Mouse (Mus musculus): ENCODE results near the gene Zic1.

Gene Zic1

DNA sequence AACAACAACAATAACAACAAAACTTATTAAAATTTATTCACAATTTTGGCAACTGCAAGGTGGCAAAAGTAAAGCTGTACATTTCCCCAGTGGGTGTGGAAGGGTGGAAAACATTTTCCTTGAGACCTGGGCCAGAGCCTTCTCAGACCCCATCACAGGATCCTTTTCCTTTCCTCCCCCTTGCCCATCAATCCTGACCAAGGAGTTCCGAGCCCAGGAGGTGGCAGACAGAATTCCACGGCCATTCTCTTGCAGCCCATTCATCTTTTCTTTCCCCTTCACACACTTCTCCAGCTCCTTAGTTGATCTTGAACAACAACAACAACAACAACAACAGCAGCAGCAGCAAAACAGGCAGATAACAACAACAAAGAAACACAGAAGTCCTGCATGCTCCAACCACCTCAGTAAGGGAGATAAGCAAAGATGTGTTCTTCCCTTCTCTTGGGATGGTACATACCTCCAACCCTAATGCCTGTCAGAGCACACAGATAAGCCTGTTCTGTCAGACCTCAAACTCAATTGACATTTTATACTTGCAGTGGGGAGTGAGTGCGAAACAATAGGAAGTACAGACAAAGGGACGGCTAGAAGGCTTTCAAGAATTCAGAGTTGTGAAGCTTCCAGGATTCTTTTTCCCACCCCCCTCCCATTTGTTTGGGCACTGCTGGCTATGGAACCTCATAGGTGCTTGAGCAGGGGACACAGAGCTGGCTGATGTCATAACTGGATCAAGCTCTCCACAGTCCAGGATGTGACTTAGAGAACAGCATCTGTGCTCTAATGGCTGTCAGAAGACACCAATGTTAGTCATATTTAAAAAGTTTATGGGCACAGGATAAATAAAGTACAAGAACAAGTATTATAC is 19.3 kb upstream of the Zic1 start:
- in situ Hi-C loops (cut with MboI, MseI): no loop called here

GRCm38 (mm10) chr9:91384136-91384500 is 18.5 kb upstream of the Zic1 start:
- in situ Hi-C loops (cut with MboI, MseI): no loop called here

- in situ Hi-C loops (cut with MboI, MseI): no loop called here
These were observed 18.0 kb upstream of the Zic1 start for GRCm38 (mm10) chr9:91383441-91384135.

DNA sequence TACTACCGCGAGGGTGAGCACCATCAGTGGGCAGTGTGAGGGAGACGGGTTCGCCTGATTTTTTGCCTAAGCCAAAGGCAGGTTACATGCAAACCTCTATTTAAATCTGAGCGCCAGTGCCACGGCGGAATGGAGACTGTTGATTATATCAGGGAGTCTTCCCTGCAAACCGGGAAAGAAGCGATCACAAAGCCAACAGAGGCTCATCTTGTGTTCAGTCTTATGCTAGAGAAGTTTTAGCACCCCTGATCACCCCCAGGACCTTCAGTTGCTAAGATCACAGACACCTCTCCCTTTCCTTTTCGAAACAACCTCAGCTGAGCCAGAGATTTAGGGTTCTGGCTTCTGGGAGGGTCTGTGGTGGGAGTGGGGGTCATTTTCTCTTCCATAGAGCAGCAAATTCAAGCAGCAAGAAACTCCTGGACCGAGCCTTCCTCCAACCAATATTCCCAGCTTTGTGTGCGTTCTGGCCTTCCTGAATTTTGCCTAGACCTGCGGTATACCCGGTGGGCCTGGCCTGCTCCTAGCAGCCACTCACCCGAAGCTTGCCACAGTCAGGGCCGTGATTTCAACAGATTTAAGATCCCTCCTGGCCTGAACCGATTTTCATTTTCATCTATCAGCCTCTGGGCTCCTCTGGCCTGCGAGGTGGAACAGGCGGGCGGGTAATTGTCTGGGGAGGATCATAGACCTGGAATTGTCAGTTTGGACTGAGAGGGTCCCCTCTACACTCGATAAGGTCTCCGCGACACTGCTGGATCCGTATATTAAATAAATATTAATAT is 17.1 kb upstream of the Zic1 start:
- in situ Hi-C loops (cut with MboI, MseI): no loop called here

DNA sequence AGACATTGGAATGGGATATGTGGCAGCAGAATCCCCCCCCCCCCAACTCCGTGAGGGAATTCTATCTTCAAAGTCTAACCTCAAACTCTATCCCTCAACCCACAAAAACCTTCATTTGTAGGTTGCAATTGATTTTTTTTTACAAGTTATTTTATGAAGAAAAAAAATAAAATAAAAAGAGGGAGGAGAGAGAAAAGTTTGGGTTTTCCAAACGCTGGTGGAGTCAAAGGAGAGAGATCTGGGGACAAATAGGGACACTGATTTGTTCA is 16.4 kb upstream of the Zic1 start:
- in situ Hi-C loops (cut with MboI, MseI): no loop called here

GRCm38 (mm10) chr9:91381284-91382110 is 15.9 kb upstream of the Zic1 start:
- in situ Hi-C loops (cut with MboI, MseI): no loop called here

GRCm38 (mm10) chr9:91380458-91380914 is 14.9 kb upstream of the Zic1 start:
- in situ Hi-C loops (cut with MboI, MseI): no loop called here

- in situ Hi-C loops (cut with MboI, MseI): no loop called here
These were observed 14.3 kb upstream of the Zic1 start for GRCm38 (mm10) chr9:91379781-91380457.

DNA sequence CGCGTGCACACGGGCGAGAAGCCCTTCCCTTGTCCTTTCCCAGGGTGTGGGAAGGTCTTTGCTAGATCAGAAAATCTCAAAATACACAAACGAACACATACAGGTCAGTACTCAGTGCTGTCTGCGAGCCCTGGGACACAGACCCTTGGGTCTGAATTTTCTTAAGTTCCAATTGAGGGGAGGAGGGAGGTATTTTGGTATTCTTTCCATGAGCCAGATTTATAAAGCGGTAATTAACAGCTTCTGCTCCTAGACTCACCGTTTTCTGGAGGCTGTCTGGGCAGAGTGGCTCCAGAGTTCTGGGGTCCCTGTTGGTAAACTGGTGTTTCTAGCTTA is 13.7 kb upstream of the Zic1 start:
- in situ Hi-C loops (cut with MboI, MseI): no loop called here

DNA sequence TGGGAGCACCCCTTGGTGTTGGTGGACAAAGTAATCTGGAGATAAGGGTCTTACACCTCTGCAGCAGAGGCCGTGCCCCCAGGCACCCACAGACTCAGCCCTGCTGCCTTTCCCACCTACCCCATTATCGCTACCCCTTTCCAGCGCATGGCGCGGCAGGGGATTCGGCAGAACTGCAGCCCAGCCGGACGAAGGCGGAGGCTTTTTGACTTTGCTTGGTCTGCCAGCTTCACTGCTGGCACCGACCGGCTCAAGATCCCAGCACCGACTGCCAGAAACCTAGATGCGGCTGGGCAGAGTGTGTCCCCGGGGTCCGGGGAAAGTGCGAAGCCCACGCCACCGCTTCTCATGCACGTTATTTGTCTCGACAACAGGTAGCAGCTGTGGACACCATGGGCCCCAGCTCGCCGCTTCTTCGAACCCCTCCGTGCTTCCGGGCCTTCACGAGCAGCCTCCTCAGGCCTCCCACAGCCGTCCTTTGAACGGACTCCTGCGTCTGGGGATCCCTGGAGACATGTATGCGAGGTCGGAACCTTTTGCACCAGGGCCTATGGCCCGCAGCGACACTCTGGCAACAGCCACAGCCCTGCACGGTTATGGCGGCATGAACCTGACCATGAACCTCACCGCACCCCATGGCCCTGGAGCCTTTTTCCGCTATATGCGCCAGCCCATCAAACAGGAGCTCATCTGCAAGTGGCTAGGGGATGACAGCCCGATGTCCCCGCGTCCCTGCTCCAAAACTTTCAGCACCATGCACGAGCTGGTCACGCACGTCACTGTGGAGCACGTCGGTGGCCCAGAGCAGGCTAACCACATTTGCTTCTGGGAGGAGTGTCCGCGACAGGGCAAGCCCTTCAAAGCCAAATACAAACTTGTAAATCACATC is 13.0 kb upstream of the Zic1 start:
- in situ Hi-C loops (cut with MboI, MseI): no loop called here

DNA sequence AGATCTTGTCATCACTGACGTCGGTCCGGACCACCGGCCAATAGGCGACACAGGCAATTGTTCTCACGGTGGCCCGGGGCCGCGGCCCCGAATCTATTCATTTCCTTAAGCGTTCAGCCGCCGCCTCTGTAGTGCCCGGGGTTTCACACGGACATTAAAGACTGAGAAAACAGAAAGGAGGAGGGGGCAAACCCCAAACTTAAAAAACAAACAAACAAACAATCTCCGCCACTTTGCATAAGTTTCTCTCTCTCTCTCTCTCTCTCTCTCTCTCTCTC is 12.2 kb upstream of the Zic1 start:
- in situ Hi-C loops (cut with MboI, MseI): no loop called here

GRCm38 (mm10) chr9:91377036-91377872 is 11.6 kb upstream of the Zic1 start:
- in situ Hi-C loops (cut with MboI, MseI): no loop called here

- in situ Hi-C loops (cut with MboI, MseI): no loop called here
These were observed 9.1 kb upstream of the Zic1 start for GRCm38 (mm10) chr9:91374665-91375064.

GRCm38 (mm10) chr9:91373811-91374575 is 8.4 kb upstream of the Zic1 start:
- in situ Hi-C loops (cut with MboI, MseI): no loop called here

GRCm38 (mm10) chr9:91371608-91372007 is 6.0 kb upstream of the Zic1 start:
- in situ Hi-C loops (cut with MboI, MseI): no loop called here

- in situ Hi-C loops (cut with MboI, MseI): no loop called here
These were observed 5.4 kb upstream of the Zic1 start for GRCm38 (mm10) chr9:91371011-91371410.

GRCm38 (mm10) chr9:91370191-91370708 is 4.6 kb upstream of the Zic1 start:
- in situ Hi-C loops (cut with MboI, MseI): no loop called here

DNA sequence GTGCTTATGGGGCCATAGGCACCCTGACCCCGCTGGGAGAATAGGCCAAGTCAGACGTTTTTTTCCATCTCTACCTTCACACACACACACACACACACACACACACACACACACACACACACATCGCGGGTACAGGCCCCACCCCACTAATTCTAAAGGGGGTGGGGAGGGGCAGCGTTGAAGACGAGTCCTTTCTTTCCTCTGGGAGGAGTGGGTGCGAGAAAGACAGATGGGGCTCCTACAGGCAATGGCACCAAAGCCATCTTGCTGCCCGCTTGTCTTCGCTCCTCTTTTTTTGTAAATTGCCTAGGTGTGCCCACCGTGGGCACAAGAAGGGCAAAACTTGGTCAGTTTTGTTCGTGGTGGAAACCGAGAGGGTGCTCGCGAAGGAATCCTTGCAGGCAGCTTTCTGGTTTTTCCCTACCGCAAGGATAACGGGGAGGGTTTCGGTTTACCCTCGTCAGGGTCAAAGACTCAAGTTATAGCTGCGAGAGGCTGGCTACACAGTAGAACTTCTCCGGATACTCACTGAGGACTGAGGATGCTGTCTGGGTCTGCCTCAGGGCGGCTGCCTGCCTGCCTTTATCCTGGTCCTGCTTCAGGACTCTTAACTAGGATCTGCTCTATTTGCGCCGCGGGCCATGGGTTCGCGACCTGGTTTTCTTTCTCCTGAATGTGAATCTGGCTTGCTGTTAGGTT is 3.8 kb upstream of the Zic1 start:
- in situ Hi-C loops (cut with MboI, MseI): no loop called here
